Mouse (Mus musculus) MEL (cell line): ENCODE results near the gene Smim5. TPM values are rescaled to one million over a fixed set of nuclear protein-coding genes. Genes with fewer than 3 reads are reported as not detected.

Experiments
- DNase-seq: peaks from one replicate; pipeline ENCODE4 v3.0.0; 2011; ENCODE audit warnings: low read depth, low spot score
- H3K27ac ChIP-seq: 2 replicates; pipeline ENCODE4 v1.5.1; 2012; ENCODE audit warnings: low read depth, mild to moderate bottlenecking, control low read depth, low read length, moderate library complexity; ENCODE audit not compliant: control insufficient read depth
- H3K27me3 ChIP-seq, 2 experiments: fragments of 150-350 bp in 1 of 2; sonication (generic) in 1 of 2; 2 replicates each; pipeline ENCODE4 v1.6.1; 2012; ENCODE audit warnings: low read length in 2 of 2, mild to moderate bottlenecking in 2 of 2, improper control_type of control experiment in 1 of 2, moderate library complexity in 1 of 2; ENCODE audit not compliant: insufficient read depth in 2 of 2, control insufficient read depth in 1 of 2
- H3K36me3 ChIP-seq, 2 experiments: 2 replicates each; pipeline ENCODE4 v1.6.1; 2012 to 2014; ENCODE audit warnings: low read length in 2 of 2, improper control_type of control experiment in 1 of 2, inconsistent platforms in 1 of 2, mild to moderate bottlenecking in 1 of 2; ENCODE audit not compliant: insufficient read depth in 2 of 2, control insufficient read depth in 1 of 2
- H3K4me1 ChIP-seq, 2 experiments: fragments of 150-350 bp in 1 of 2; sonication (generic) in 1 of 2; 2 replicates each; pipeline ENCODE4 v1.6.1; 2012; ENCODE audit warnings: low read length in 2 of 2, improper control_type of control experiment in 1 of 2, mild to moderate bottlenecking in 1 of 2; ENCODE audit not compliant: insufficient read depth in 2 of 2, control insufficient read depth in 1 of 2
- H3K4me3 ChIP-seq, 2 experiments: fragments of 150-350 bp in 1 of 2; sonication (generic) in 1 of 2; 2 replicates each; pipeline ENCODE4 v1.5.1; 2012; ENCODE audit warnings: low read depth in 2 of 2, low read length in 2 of 2, mild to moderate bottlenecking in 2 of 2, moderate library complexity in 2 of 2, control low read depth in 1 of 2, improper control_type of control experiment in 1 of 2; ENCODE audit not compliant: control insufficient read depth in 1 of 2, insufficient read depth in 1 of 2
- H3K79me2 ChIP-seq: 2 replicates; pipeline ENCODE4 v1.6.1; 2012; ENCODE audit warnings: mild to moderate bottlenecking, low read length, moderate library complexity; ENCODE audit not compliant: control insufficient read depth, poor library complexity, insufficient read depth
- H3K9ac ChIP-seq: 2 replicates; pipeline ENCODE4 v1.6.1; 2012; ENCODE audit warnings: low read depth, mild to moderate bottlenecking, control low read depth, low read length, moderate library complexity; ENCODE audit not compliant: control insufficient read depth, poor library complexity, severe bottlenecking
- H3K9me3 ChIP-seq: fragments of 150-350 bp; sonication (generic); replicated peaks from 2 replicates; pipeline ENCODE4 v1.6.1; 2012; ENCODE audit warnings: mild to moderate bottlenecking, low read length, improper control_type of control experiment, moderate library complexity; ENCODE audit not compliant: insufficient read depth
- BHLHE40 ChIP-seq: IDR thresholded peaks from 2 replicates; pipeline ENCODE4 v1.6.1; 2012; ENCODE audit warnings: low read depth, mild to moderate bottlenecking, inconsistent platforms, low read length, improper control_type of control experiment, borderline replicate concordance
- CHD1 ChIP-seq: IDR thresholded peaks from 2 replicates; pipeline ENCODE4 v1.6.1; 2012; ENCODE audit warnings: low read depth, mild to moderate bottlenecking, inconsistent platforms, low read length, improper control_type of control experiment
- CHD2 ChIP-seq: IDR thresholded peaks from 2 replicates; pipeline ENCODE4 v1.6.1; 2011; ENCODE audit warnings: low read length, improper control_type of control experiment
- E2F4 ChIP-seq: IDR thresholded peaks from 2 replicates; pipeline ENCODE4 v1.6.1; 2011; ENCODE audit warnings: low read depth, low read length, improper control_type of control experiment, borderline replicate concordance
- ELF1 ChIP-seq: IDR thresholded peaks from 2 replicates; pipeline ENCODE4 v1.6.1; 2014; ENCODE audit warnings: low read depth, mild to moderate bottlenecking, inconsistent platforms, low read length, improper control_type of control experiment, moderate library complexity
- ETS1 ChIP-seq: IDR thresholded peaks from 2 replicates; pipeline ENCODE4 v1.6.1; 2012; ENCODE audit warnings: low read depth, mild to moderate bottlenecking, inconsistent platforms, low read length, improper control_type of control experiment, moderate library complexity
- GABPA ChIP-seq: IDR thresholded peaks from 2 replicates; pipeline ENCODE4 v1.6.1; 2012; ENCODE audit warnings: low read depth, mild to moderate bottlenecking, inconsistent platforms, low read length, improper control_type of control experiment, moderate library complexity
- GATA1 ChIP-seq: IDR thresholded peaks from 2 replicates; pipeline ENCODE4 v1.6.1; 2011; ENCODE audit warnings: low read depth, low read length, improper control_type of control experiment
- MAFK ChIP-seq: IDR thresholded peaks from 2 replicates; pipeline ENCODE4 v1.6.1; 2011; ENCODE audit warnings: low read depth, mild to moderate bottlenecking, low read length, improper control_type of control experiment, borderline replicate concordance
- MXI1 ChIP-seq: IDR thresholded peaks from 2 replicates; pipeline ENCODE4 v1.6.1; 2011; ENCODE audit warnings: mild to moderate bottlenecking, low read depth, low read length, improper control_type of control experiment
- MYC ChIP-seq: IDR thresholded peaks from 2 replicates; pipeline ENCODE4 v1.6.1; 2011; ENCODE audit warnings: low read depth, mild to moderate bottlenecking, low read length, improper control_type of control experiment, moderate library complexity
- POLR2A ChIP-seq, 2 experiments: IDR thresholded peaks; 2 replicates each; pipeline ENCODE4 v1.6.1; 2011 to 2012; ENCODE audit warnings: low read length in 2 of 2, mild to moderate bottlenecking in 2 of 2, control low read depth in 1 of 2, improper control_type of control experiment in 1 of 2, low read depth in 1 of 2, moderate library complexity in 1 of 2; ENCODE audit not compliant: control insufficient read depth in 1 of 2, insufficient read depth in 1 of 2, poor library complexity in 1 of 2
- POLR2AphosphoS2 ChIP-seq: IDR thresholded peaks from 2 replicates; pipeline ENCODE4 v1.6.1; 2011; ENCODE audit warnings: low read length, improper control_type of control experiment
- SMC3 ChIP-seq: IDR thresholded peaks from 2 replicates; pipeline ENCODE4 v1.6.1; 2011; ENCODE audit warnings: low read depth, low read length, improper control_type of control experiment
- TAL1 ChIP-seq: IDR thresholded peaks from 2 replicates; pipeline ENCODE4 v1.6.1; 2012; ENCODE audit warnings: mild to moderate bottlenecking, inconsistent platforms, low read length, moderate library complexity, mixed read lengths
- TBP ChIP-seq: IDR thresholded peaks from 2 replicates; pipeline ENCODE4 v1.8.0; 2011; ENCODE audit warnings: low read depth, low read length, improper control_type of control experiment
- TCF12 ChIP-seq: IDR thresholded peaks from 2 replicates; pipeline ENCODE4 v1.6.1; 2014; ENCODE audit warnings: low read depth, mild to moderate bottlenecking, inconsistent platforms, low read length, improper control_type of control experiment, moderate library complexity
- UBTF ChIP-seq: IDR thresholded peaks from 2 replicates; pipeline ENCODE4 v1.6.1; 2012; ENCODE audit warnings: low read depth, mild to moderate bottlenecking, inconsistent platforms, low read length, improper control_type of control experiment, moderate library complexity, borderline replicate concordance; ENCODE audit not compliant: insufficient read depth
- USF2 ChIP-seq, 2 experiments: IDR thresholded peaks; 2 replicates each; pipeline ENCODE4 v1.6.1; 2011 to 2012; ENCODE audit warnings: improper control_type of control experiment in 2 of 2, low read length in 2 of 2, borderline replicate concordance in 1 of 2, inconsistent platforms in 1 of 2, low read depth in 1 of 2, mild to moderate bottlenecking in 1 of 2; ENCODE audit not compliant: insufficient read depth in 1 of 2
- ZC3H11A ChIP-seq: IDR thresholded peaks from 2 replicates; pipeline ENCODE4 v1.6.1; 2012; ENCODE audit warnings: low read depth, mild to moderate bottlenecking, inconsistent platforms, low read length, improper control_type of control experiment
- ZKSCAN1 ChIP-seq: IDR thresholded peaks from 2 replicates; pipeline ENCODE4 v1.6.1; 2012; ENCODE audit warnings: low read depth, mild to moderate bottlenecking, inconsistent platforms, low read length, improper control_type of control experiment, moderate library complexity
- ZMIZ1 ChIP-seq: IDR thresholded peaks from 2 replicates; pipeline ENCODE4 v1.6.1; 2012; ENCODE audit warnings: low read depth, mild to moderate bottlenecking, inconsistent platforms, low read length, improper control_type of control experiment, moderate library complexity
- polyA plus RNA-seq, 2 experiments: library from polyadenylated mRNA; stranded (reverse) in 1 of 2; unstranded in 1 of 2; fragments of >175 nt in 1 of 2; fragments of >200 nt in 1 of 2; gene quantifications; 2 replicates each; pipeline versions ENCODE4 v1.2.1 to v1.2.4; 2012; ENCODE audit warnings: low replicate concordance in 2 of 2, low read depth in 1 of 2; ENCODE audit not compliant: insufficient read length in 2 of 2, insufficient read depth in 1 of 2, missing spikeins in 1 of 2
- total RNA-seq: library from RNA; depleted of rRNA; stranded (reverse); fragments of 300-350 nt; gene quantifications from 2 replicates; pipeline ENCODE4 v1.2.3, GENCODE M21; 2012

Gene Smim5
- total and polyA plus RNA-seq, 3 experiments = 24.8 to 41.0 TPM; not detected in 1

DNA sequence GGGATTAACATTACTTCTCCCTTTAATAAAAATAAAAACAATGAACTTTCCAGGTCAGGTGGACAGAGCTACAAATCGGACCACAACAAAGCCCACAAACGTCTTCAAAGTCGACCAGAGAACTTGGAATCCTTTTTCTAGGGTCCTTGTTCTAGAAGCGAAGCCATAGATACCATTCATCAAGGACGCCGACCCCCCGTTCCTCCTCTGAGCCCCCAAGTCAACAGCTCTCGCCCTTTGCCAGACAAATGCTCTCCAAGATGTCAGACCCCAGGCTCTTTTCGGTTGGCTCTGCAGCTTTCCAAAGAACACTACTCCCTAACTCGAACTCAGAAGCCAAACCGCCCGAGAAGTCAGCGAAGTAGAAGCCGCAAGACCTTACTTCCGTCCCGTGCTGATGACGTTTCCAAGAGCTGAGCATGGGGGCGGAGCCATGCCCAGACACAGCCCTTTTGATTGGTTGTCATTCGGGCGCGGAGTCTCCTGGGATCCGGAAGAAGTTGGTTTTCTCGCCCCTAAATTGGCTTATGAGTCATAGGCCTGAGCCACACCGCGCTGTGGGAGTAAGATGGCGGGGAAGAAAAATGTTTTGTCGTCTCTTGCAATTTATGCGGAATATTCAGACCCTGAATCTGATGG lies 33.5 kb downstream of the Smim5 start, which contains the start of the genes Sap30bp and Recql5 (continued):
- TF ChIP-seq POLR2A (IDR thresholded peaks at IDR 0.05; ENCODE audit: control insufficient read depth in 1 of 2, insufficient read depth in 1 of 2, low read depth in 1 of 2, low read length in 2 of 2, poor library complexity in 1 of 2) (peak; percentile 74 to 88), MXI1 (peak; percentile 98), ELF1 (peak; percentile 100), ZKSCAN1 (no peak), TCF12 (peak; percentile 72; the same call in 1 of the 2 replicates), TAL1 (no peak), UBTF (no peak), BHLHE40 (no peak), GABPA (no peak), POLR2AphosphoS2 (peak; percentile 69), MAFK (no peak), ZMIZ1 (peak; percentile 72), SMC3 (no peak), CHD1 (0 out of 2 replicates have a peak, but pooled peaks have one; percentile 36)

DNA sequence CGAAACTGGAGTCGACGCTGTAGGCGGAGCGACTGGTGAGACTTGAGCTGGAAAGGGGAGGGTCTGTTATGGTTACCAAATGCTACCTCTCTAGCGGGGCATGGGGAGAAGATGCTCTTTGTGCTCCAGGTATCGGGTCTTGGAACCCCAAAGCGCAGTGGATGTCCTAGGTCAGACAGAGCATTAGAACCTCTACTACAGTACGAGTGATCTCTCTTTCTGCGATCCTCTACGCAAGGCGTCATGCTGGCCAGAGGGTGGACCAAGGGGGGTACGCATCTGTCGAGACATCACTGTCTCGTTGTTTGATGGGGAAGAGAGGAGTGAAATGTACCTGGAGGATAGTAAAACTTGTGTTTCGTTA lies 34.0 kb downstream of the Smim5 start:
- H3K27ac ChIP-seq = peak overlapping the region; percentile 55
- no peaks in the 10 kb centered on the region for H3K27me3 ChIP-seq
- H3K36me3 ChIP-seq = peaks cover 4 to 9% of the 10 kb centered on the region in 2 experiments
- peaks cover 28% of the 10 kb centered on the region for H3K79me2 ChIP-seq
- no peak for TF ChIP-seq USF2 (IDR thresholded peaks at IDR 0.05; ENCODE audit: borderline replicate concordance in 1 of 2, insufficient read depth in 1 of 2, low read depth in 1 of 2, low read length in 2 of 2)
- no peak for TF ChIP-seq TBP
- no peak for TF ChIP-seq POLR2AphosphoS2
- TF ChIP-seq CHD2 = no peak
- 0 out of 2 replicates have a peak, but pooled peaks have one; percentile 6 for TF ChIP-seq CHD1
- no peak for TF ChIP-seq ETS1
- TF ChIP-seq E2F4 = 0 out of 2 replicates have a peak, but pooled peaks have one; percentile 3
- no peak for TF ChIP-seq ZC3H11A
- TF ChIP-seq ZMIZ1 = no peak
- peak; percentile 18; the same call in 1 of the 2 replicates for TF ChIP-seq MXI1
- no peak for TF ChIP-seq GATA1
- no peak; the same call in none of the 2 replicates for TF ChIP-seq MYC
- H3K4me1 ChIP-seq = peaks cover 9 to 11% of the 10 kb centered on the region in 2 experiments; a peak in 3 of 4 replicates
- no peak for DNase-seq
- peak overlapping the region; percentile 86 for H3K9ac ChIP-seq
- peak overlapping the region; percentile 90 to 95 for H3K4me3 ChIP-seq
- no peaks in the 10 kb centered on the region for H3K9me3 ChIP-seq
